Mouse (Mus musculus): Measurements from ENCODE around the gene Arl8a.

DNA sequence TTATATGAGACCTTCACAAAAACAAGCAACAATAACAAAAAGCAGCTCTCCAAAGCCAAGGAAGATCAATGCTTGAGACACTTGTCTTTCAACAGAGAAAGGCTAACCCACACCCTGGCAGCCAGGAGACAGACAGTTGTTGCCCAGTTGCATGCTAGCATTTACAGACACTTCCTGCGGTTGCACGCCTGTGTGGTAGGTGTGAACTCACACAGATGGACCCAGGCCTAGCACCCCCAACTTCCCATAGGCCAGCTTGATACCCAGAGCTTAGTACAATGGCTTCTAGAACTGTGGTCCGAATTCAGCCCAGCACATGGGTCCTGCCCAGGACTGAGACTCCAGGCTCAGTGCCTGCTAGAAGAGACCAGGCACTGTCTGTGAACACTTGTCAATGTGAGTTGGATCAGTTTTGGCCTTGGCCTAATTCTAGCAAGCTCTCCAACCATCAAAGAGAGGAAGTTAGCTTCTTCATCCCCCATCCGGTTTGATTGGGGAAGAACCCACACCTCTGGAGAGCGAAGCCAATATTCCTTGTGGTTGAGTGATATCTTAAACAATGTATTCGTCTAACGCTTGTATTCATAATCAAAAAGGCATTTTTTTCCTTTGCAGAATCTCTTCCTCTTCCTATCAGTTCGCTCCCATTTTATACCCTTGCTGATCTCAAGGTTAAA lies 11.4 kb upstream of the Arl8a start:
- no peak for TF ChIP-seq POLR2A (IDR thresholded peaks at IDR 0.05; ENCODE audit: borderline replicate concordance, low read depth, low read length)
- no peak for TF ChIP-seq CTCF (IDR thresholded peaks at IDR 0.05; ENCODE audit: low read depth, low read length)

Data from bone marrow macrophage, adult 2 months (primary cell).